Mouse (Mus musculus) erythroblast, embryonic 14.5 days (primary cell): Measurements from ENCODE around the gene Rab3gap1. TPM values are rescaled to one million over a fixed set of nuclear protein-coding genes. Genes with fewer than 3 reads are reported as not detected.

Source experiments
- H3K27me3 ChIP-seq: 2 replicates; pipeline ENCODE4 v1.6.1; 2012; ENCODE audit warnings: inconsistent platforms; ENCODE audit not compliant: control insufficient read depth
- H3K36me3 ChIP-seq: 2 replicates; pipeline ENCODE4 v1.6.1; 2012; ENCODE audit warnings: mild to moderate bottlenecking, inconsistent platforms; ENCODE audit not compliant: control insufficient read depth
- H3K4me1 ChIP-seq: 2 replicates; pipeline ENCODE4 v1.6.1; 2012; ENCODE audit warnings: inconsistent platforms; ENCODE audit not compliant: control insufficient read depth
- H3K4me3 ChIP-seq: replicated peaks from 2 replicates; pipeline ENCODE3; 2012; ENCODE audit warnings: moderate library complexity, mild to moderate bottlenecking, inconsistent platforms
- H3K9me3 ChIP-seq: 2 replicates; pipeline ENCODE4 v1.6.1; 2012; ENCODE audit warnings: low read length, inconsistent platforms, mixed read lengths; ENCODE audit not compliant: control insufficient read depth
- GATA1 ChIP-seq: IDR thresholded peaks from 2 replicates; pipeline ENCODE4 v1.6.1; 2012; ENCODE audit warnings: low read length, inconsistent platforms, mixed read lengths
- TAL1 ChIP-seq: IDR thresholded peaks from 3 replicates; pipeline ENCODE4 v1.6.1; 2012; ENCODE audit warnings: low read length, inconsistent platforms, mixed read lengths
- polyA plus RNA-seq: library from polyadenylated mRNA; stranded (reverse); fragments of >175 nt; gene quantifications from 2 replicates; pipeline ENCODE4 v1.2.3, GENCODE M21; 2012

Gene Rab3gap1
- polyA plus RNA-seq, 1 experiment = 1.3 TPM

DNA sequence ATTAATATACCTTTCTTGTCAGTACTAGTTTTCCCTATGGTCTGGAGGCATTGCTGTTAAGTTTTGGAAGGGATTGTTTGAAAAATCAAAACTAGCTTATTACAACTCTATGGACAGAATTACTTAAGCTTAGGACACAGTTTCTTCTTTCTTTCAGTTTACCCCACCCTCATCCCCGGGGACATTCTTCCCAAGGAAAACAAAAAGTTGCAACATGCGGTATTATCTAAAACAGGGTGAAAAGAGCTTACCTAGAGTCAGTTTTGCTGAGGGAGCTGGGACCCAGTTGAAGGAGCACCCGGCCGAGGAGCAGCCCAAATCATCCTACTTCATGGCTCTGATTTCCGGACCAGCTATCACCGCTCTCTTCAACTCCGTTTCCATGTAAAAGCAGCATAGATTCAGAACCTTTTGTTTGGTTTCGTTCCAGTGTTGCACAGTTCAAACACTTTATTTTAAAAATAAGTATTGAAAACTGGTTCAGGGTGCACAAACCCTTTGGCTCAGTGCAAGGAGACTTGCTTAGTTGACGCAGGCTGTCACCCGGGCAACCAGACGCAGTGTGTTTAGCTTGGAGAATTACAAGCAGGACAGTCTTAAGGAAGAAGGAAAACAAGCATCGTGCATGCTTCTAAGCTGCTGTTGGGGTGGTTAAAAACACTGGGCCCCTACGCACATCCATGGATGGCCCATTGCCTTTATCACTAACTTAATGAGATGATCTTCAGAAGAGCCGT lies 13.9 kb upstream of the Rab3gap1 start, which contains the start of gene Map3k19:
Map3k19 (minus strand) TSS at position 546 of the 737 bp plus-strand sequence.
- no peaks in the 10 kb centered on the region for H3K4me1 ChIP-seq
- H3K4me3 ChIP-seq = no peak within 1 kb of the TSS
- TF ChIP-seq TAL1 (no peak), GATA1 (no peak)
- H3K27me3 ChIP-seq = no peaks in the 10 kb centered on the region
- H3K9me3 ChIP-seq = peaks cover 5% of the 10 kb centered on the region
- no peaks in the 10 kb centered on the region for H3K36me3 ChIP-seq

DNA sequence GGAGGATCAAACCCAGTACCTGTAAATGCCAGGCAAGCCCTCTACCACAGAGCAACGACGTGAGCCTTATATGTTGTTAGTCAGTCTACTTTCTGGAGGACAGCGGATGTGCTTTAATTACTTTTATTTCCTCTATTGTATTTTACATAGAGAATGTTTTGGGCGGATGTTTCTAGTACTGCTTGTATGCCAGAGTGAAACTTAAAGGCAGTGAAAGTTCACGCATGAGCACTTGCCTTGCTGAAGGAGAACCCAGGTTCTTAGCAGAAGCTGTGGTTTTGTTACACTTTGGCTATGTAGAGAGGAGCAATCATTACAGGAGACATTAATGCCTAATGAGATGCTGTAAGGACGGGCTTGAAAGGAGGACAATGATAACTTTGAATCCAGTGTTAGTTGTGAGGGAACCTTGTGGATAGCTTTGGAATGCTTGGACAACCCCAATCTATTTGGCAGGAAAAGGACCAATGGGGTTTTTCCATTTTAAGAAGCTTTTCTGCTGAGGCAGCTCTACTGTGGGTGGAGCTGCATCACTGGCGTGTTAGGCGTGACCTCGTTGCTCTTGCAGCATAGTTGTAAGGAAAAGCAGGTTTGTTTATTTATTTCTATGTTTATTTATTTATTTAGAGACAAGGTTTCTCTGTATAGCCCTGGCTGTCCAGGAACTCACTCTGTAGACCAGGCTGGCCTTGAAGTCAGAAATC lies 9.5 kb upstream of the Rab3gap1 start:
- Histone ChIP-seq H3K9me3 (no peaks in the 10 kb centered on the region), H3K27me3 (no peaks in the 10 kb centered on the region), H3K36me3 (no peaks in the 10 kb centered on the region), H3K4me1 (no peaks in the 10 kb centered on the region), H3K4me3 (no peak overlapping the region)
- no peak for TF ChIP-seq GATA1
- no peak for TF ChIP-seq TAL1

DNA sequence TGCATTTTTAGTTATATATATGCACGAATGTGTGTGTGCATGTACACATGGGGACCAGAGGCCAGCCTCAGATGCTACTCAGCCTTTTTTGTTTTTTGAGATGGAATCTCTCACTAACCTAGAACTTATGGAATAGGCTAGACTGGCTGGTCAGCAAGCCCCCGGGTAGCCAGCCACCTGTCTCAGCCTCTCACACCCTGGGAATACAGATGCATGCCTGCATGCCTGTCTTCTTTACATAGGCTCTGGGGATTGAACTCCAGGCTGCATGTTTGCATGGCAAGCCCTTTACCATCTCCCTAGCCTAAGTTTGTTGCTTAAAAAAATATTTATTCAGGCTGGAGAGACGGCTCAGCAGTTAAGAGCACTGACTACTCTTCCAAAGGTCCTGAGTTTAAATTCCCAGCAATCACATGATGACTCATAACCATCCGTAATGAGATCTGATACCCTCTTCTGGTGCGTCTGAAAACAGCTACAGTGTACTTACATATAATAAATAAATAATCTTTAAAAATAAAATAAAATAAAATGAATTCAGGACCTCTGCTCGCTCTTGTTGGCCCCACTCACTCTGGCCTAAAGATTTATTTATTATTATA lies 8.7 kb upstream of the Rab3gap1 start:
- no peak for TF ChIP-seq TAL1
- TF ChIP-seq GATA1 = no peak
- Histone ChIP-seq H3K36me3 (no peaks in the 10 kb centered on the region), H3K4me1 (no peaks in the 10 kb centered on the region), H3K4me3 (no peak overlapping the region), H3K27me3 (no peaks in the 10 kb centered on the region), H3K9me3 (no peaks in the 10 kb centered on the region)

DNA sequence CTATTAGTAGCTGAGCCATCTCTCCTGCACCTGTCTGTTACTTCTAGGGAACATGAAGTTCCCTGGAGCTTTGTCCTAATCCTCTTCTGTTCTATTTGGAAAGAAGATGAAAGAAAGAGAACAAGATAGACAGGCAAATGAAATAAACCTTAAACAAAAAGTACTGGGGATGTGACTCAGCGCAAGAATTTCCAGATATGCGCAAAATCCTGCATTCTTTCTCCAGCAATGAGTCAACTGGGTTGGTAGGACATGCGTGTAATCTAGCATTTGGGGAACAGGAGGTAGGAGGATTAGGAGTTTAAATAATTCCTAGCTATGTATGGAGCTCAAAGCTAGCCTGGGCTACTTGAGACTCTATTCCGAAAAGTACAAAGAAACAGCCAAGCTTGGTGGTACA lies 8.1 kb upstream of the Rab3gap1 start:
- TF ChIP-seq GATA1 (no peak), TAL1 (no peak)
- Histone ChIP-seq H3K36me3 (no peaks in the 10 kb centered on the region), H3K9me3 (no peaks in the 10 kb centered on the region), H3K4me1 (no peaks in the 10 kb centered on the region), H3K27me3 (no peaks in the 10 kb centered on the region), H3K4me3 (no peak overlapping the region)

DNA sequence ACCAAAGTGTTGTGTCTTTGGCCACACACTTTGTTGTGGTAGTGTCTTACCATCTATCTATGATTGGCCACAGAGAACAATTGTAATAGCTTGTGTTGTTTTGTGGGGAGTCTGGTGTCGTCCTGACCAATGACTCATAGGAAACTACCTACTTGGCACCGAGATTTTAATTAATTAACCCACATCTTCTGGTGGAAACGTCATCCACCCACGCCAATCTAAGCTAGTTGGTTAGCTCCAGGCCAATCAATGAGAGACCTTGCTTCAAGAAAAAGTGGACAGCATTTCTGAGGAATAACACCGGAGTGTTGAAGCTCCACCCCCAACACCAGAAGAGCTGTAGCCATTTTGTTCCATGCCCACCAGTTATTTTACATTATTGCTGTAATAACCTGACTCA lies 6.7 kb upstream of the Rab3gap1 start:
- no peaks in the 10 kb centered on the region for H3K36me3 ChIP-seq
- no peak overlapping the region for H3K4me3 ChIP-seq
- no peaks in the 10 kb centered on the region for H3K9me3 ChIP-seq
- TF ChIP-seq TAL1 (no peak), GATA1 (no peak)
- H3K27me3 ChIP-seq = no peaks in the 10 kb centered on the region
- H3K4me1 ChIP-seq = no peaks in the 10 kb centered on the region

DNA sequence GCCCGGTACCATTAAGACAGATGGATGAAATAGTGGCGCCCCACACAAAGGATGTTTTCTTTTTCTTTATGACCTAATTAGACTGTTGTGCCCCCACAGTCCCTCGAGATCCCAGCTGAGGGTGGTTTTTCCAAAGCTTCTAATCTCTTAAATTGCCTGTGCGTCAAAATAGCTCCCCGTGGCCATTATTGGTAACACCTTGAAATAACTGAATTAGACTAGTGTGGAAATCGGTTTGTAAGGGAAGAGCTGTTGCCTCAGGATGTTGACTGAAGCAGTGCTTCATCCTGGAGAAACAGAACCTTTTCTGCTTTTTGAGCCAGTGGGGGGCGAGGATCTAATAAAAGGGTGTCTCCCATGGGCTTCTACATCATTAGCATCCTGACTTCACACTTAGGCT lies 4.8 kb upstream of the Rab3gap1 start:
- Histone ChIP-seq H3K36me3 (no peaks in the 10 kb centered on the region), H3K4me1 (peaks cover 5% of the 10 kb centered on the region), H3K4me3 (no peak overlapping the region), H3K9me3 (no peaks in the 10 kb centered on the region), H3K27me3 (no peaks in the 10 kb centered on the region)
- no peak for TF ChIP-seq GATA1
- TF ChIP-seq TAL1 = no peak

DNA sequence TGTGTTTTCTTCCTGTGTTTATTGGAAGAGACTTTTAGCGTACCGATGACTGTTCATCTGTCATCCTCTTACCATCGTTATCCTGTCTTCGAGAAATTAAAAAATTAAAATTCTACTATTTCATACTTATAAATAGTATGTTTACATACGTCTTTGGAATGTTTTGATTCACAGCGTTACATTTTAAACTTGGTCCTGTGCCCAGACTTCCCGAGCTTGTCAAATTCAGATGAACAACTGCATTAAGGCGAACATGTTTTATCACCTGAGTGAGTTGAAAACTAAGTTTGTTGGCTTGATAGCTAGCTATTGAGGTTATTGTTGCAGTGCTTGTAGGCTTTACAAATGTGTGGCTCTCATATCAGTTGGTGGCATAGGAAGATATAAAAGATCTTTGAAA lies 703 bp downstream of the Rab3gap1 start:
- peaks cover 33% of the 10 kb centered on the region for H3K36me3 ChIP-seq
- peaks cover 26% of the 10 kb centered on the region for H3K4me1 ChIP-seq
- H3K9me3 ChIP-seq = no peaks in the 10 kb centered on the region
- TF ChIP-seq GATA1 (no peak), TAL1 (no peak)
- no peaks in the 10 kb centered on the region for H3K27me3 ChIP-seq
- H3K4me3 ChIP-seq = peak overlapping the region; percentile 93

DNA sequence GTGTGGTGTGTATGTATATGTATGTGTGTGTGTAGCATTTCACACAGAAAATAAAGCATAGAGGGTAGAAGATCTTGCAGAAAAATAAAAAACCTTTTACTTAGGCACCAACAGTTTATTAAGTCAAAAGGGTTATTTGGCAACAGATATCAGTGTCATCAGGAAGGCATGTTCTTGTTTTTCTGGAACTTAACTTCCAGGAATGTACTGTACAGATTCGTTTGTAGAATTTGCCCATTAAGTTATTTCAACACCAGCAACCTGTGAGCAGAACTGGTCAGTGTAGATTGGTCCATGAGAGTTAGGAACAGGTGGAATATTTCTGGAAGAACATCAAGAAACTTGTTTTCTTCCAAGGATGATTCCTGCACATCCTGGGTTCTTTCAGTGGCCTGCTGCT lies 30.8 kb downstream of the Rab3gap1 start:
- Histone ChIP-seq H3K4me3 (no peak overlapping the region), H3K4me1 (no peaks in the 10 kb centered on the region), H3K36me3 (peaks cover 33% of the 10 kb centered on the region), H3K9me3 (no peaks in the 10 kb centered on the region), H3K27me3 (no peaks in the 10 kb centered on the region)
- no peak for TF ChIP-seq GATA1
- TF ChIP-seq TAL1 = no peak

DNA sequence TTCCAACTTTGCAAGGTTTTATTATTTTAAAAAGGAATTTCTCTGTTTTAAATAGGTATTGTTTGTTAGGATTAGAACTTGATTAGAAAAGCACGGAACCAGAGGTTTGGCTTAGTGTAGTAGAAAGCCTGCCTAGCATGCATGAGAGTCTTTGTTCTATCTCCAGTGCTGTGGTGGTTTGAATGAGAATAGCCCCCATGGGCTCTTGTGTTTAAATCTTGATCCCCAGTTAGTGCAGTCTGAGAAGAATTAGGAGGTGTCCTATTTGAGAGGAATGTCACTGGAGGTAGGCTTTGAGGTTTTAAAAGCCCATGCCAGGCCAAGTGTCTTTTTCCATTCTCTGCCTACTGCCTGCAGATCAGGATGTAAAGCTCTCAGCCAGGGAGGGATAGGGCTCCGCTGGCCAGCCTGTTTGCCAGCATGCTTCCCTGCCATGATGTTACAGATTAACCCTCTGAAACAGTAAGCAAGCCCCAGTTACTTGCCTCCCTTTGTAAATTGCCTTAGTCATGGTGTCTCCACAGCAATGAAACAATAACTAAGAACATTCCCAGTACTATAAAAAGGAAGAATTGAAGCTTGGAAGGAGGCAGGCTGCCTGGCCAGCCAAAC lies 36.3 kb downstream of the Rab3gap1 start:
- Histone ChIP-seq H3K9me3 (no peaks in the 10 kb centered on the region), H3K4me3 (no peak overlapping the region), H3K27me3 (no peaks in the 10 kb centered on the region), H3K36me3 (peaks cover 37% of the 10 kb centered on the region), H3K4me1 (no peaks in the 10 kb centered on the region)
- no peak for TF ChIP-seq GATA1
- TF ChIP-seq TAL1 = no peak
